Mouse (Mus musculus) heart, adult 18-20 months (tissue): ENCODE data around the gene Mreg. TPM values are rescaled to one million over a fixed set of nuclear protein-coding genes. Genes with fewer than 3 reads are reported as not detected.
"Not testable (repeated sequence)": the region's sequence is repeated elsewhere in the genome, so short reads cannot be mapped to it uniquely, and the experiment has no call there.

Experiments
- DNase-seq, 2 experiments: peaks; one replicate each; pipeline ENCODE4 v3.0.0; 2021 to 2022; ENCODE audit warnings: mixed read lengths in 1 of 2
- long read RNA-seq, 2 experiments: library from polyadenylated mRNA; stranded (forward); transcript quantifications; one replicate each; pipeline ENCODE4 v2.0.0; 2021
- total RNA-seq, 2 experiments: library from RNA; stranded (reverse); gene quantifications; 2 replicates each; pipeline ENCODE4 v1.2.3; 2021

The Mreg gene
- total RNA-seq = 10 to 100 TPM; 36.9 to 39.7 TPM
- long read RNA-seq, experiment 1, transcript Mreg-201 (5 exons, 2,284 nt) = major isoform, 10 of 13 reads
- long read RNA-seq, experiment 1, partial matches to known transcripts = 0 of 13 reads
- long read RNA-seq, experiment 1, other reads (novel, unspliced or antisense) = 3 of 13 reads
- long read RNA-seq, experiment 2, partial matches to known transcripts = 0 of 9 reads
- long read RNA-seq, experiment 2, other reads (novel, unspliced or antisense) = 5 of 9 reads

DNA sequence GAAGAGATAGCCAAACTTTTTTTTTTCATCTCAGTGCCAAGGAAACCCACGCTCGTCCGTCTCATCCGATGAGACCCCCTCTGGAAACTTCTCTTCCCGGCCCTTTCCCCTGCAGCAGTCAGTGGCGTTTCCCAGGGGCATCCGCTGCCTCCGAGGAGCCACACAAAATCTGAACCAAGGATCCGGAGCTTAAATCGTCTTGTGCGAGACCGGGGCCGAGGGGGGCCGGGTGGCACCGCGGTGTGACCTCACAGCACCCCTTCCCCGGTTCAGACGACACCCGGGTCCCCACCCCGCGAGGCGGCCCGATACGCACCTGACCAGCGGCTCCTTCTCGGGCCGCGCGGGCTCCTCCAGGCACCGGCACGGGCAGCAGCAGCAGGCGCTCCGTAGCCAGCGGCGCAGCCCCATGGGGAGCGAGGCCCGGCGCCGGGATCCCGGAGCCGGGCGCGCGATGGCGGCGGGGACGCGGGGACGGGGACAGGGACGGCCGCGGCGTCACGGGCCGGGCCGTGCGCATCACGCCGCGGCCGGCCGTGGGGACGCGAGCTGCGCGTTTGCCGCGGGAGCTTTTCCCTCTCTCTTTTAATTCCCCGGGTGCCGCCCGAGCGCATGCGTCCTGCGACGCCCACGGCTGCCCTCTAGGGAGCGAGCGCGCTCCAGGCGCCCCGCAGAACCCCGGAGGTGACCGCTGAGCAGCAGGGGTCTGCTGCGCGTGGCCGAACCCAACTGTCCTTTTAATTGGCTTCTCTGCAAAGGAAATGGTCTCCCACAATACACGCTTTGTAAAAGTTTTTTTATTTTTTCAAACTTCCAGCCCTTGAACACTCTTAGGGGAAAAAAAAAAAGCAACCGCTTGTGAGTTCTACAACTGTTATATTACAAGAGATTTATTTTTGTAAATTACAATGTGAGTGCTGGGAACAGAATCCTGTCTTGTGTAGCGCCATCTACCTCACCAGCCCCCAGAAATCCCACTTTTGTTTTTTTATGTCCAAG lies at the start of gene Mreg:
TSS of gene Mreg (minus strand) at position 607 of the 999 bp plus-strand sequence.
- peak; percentile 77 to 79 for DNase-seq

DNA sequence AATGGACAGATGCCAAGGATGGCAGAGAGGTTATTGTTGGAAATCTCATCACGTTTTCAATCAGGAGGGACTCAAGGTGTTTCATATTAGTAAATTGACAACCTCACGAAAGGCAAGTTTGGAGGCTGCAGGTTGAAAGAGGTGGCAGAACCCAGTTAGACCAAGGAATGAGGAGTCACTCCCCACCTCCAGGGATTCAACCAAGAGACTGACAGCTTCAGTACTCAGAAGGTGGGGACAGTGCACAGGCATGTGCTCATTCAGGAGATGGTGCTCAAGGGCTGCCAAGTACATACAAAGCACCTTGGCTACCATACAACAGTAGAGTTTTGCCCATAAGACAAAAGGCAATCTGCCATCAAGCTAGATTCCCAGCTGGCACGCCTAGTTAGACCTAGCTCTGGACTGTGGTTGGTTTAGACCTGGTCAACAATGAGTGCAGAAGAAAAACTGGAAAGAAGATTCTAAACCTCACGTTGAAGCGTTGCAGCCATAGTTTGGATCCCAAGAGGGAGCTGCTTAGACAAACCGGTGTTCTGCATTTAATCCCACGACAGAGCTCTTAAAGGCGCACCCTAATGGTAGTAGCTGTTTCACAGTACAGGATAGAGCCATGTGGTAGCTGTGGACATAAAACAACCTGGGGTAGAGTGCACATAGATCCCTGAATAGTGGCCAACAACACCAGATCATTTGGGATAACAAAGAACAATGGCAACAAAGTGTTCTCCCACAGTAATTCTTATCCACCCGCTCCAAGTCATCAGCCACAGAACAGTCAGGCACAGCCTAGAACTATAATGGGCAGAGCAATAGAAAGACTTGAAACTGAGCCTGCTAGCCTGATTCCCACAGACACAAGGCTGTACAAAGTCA lies 44.5 kb upstream of the Mreg start:
- DNase-seq = peak; percentile 31 to 37

DNA sequence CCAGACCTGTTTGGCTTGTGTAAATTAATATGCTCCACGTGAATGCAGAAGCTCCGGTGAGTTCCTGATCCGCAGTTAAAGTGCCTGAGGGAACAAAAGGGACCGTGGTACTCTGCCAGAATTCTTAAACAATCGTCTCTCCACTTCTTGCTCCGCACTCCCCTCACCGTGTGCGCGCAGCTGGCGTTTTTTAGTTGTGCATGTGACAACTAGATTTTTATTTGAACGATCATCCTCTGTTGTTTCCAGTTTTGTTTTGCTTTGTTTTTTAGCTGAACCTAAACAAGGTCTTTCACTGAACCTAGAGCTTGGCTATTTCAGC lies 43.7 kb upstream of the Mreg start:
- DNase-seq = no peak

DNA sequence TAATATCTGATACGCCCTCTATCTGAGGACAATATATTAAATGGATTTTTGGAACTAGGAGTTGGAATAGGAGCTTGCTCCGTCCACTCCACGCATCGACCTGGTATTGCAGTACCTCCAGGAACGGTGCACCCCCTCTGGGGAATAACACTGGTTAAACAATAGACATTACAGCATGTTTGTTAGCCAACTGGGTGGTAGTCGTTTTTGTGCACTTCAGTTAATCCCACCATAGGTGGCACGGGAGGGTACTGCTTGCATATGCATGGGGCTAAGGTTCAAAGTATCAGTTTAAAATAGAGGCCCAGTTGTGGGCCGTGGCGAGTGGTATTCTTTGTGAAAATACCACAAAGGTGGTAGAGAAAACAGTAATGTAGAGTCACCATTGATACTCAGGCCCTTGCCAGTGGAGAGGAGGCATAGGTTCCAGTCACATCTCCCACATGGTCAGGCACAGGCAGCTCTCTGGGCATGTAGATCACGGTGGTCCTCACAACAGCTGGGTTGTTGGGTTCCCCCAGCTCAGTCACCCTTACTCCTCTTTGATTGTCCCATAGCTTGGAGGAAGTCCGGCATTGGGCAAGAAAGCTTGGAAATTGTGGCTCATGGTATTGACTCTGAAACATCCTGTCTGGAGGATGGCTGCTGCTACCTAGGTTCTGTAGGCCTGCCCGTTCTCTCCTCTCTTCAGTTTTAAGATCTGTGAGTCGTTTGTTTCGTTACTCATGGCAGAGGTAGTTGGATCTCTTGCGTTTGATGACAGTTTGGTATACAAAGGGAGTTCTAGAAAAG lies 43.2 kb upstream of the Mreg start:
- peak; percentile 49 to 50 for DNase-seq

DNA sequence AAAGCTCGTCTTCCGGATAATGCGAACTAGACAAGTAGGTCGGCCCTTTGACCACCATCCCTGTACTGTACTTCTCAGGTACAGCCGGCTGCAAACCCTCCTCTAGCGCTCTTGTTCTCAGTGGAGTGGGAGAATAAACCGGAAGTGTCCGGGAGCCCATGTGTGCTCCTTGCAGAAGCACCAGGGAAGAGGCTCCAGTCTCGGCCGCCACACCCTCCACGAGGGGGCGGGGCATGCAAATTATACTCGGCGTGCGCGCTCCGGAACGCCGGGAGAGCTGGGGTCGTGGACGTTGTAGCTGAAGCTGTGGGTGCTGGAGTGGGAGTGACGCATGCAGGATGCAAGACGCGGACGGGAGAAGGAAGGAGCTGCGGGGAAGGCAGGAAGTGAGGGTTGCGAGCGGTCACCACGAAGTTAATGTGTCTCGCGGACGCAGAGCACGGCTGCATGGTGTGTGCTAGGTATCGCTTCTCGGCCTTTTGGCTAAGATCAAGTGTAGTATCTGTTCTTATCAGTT lies 42.5 kb upstream of the Mreg start:
- DNase-seq = peak; percentile 92 to 95

DNA sequence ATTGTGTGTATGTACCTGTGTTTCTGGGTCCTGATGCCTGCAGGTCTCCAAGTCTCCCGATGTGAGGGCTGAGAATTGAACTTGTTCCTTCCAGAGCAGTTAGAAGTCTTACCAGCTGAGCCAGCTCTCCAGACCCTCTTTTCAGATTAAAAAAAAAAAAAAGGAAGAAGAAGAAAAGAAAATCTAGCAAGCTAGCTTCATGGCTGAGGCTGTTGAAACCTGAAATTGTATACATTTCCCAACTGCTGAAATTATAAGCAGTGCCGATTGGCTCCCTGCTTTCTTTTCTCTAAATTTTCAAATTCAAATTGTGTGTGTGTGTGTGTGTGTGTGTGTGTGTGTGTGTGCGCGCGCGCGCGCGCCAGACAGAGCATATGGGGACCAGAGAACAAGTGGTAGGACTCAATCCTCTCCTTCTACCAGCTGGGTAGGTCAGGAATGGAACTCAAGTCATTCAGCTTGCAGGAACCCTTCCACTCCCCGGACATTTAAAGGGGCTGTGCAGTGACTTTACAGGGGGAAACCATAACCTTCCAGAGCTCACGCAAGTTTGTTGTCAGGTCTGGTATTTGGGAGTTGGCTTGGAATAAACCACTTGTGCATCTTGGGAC lies 41.9 kb upstream of the Mreg start:
- DNase-seq = no peak

DNA sequence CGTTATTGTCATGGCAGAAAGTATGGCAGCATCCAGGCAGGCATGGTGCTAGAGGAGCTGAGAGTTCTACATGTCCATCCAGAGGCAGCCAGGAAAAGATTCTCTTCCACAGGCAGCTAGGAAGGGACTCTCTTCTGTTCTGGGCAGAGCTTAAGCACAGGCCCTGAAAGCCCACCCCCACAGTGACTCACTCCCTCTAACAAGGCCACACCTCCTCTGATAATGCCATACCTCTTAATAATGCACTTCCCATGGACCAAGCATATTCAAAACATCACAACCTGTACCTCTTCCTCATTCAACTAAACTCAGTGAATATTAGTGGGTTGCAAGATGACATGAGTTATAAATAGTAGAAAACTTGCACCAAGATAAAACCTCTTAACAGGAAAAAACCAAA lies 39.7 kb upstream of the Mreg start:
- no peak for DNase-seq

DNA sequence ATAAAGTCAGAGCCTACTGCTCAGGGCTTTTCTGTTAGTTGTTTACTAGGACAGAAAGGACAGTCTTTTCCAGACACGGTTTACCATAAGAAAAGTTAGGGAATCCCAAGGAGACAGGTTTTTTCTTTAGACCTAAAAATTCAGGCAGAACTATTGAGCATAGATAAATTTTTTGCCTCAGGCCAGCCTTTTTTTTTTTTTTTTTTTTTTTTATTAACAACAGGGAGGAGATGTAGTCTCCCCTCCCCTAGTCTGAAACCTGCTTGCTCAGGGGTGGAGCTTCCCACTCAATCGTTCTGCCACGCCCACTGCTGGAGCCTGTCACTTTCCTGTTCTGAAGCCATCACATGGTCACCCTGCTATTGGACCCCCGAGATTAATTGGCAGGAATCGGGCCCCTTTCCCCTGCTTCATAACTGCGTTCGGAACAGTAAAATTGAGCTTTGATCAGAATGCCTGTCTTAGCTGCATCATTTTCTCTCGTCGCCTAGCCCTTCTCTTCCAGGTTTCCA lies 36.2 kb upstream of the Mreg start:
- DNase-seq = not testable (repeated sequence)

DNA sequence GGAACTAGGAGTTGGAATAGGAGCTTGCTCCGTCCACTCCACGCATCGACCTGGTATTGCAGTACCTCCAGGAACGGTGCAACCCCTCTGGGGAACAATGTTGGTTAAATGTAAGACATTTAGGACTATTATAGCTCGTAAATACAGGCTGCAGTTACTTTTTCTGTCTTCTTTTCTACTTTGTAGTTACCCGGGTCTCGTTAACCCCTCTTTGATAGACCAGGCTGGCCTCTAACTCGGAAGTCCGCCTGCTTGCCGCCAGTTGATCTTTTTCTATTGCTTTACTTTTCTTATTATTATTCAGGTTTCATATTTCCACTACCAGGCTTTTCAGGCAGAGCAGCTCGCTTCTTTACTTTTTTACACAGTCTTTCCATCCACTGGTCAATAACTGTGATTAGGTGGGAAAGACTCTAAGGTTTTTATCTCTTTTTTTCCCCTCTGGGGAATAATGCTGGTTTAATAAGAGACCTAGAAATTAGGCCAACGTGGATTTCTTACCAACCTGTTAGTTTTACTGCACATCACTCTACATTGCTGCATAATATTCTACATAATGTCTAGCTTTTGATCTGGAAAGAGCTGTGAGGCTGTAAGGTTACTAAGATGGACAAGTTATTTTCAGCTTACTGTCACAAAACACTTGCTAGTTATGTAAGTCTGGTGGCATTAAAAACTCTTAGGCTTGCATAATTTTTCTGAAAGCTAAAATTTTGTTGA lies 32.4 kb upstream of the Mreg start:
- DNase-seq = peak; percentile 21 to 42

DNA sequence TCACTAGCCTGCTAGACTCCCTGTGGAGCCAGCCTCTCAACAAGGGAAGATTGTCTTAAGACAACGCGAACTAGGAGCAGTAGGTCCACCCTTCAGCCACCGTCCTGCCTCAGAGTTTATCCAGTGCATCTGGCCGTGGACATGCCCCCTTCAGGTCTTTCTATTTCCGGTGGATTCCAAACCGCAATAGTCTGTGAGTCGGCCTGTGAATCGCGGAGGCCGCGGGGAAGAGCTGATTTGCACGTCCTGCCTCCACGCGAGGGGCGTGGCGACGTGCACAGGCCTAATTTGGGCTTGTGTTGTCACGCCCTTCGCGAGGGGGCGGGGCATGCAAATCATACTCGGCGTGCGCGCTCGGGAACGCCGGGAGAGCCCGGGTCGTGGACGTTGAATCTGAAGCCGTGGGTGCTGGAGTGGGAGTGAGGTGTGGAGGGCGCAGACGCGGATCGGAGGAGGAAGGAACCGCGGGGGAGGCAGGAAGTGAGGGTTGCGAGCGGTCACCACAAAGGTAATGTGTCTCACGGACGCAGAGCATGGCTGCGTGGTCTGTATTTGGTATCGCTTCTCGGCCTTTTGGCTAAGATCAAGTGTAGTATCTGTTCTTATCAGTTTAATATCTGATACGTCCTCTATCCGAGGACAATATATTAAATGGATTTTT lies 31.7 kb upstream of the Mreg start:
- peak; percentile 96 to 98 for DNase-seq

DNA sequence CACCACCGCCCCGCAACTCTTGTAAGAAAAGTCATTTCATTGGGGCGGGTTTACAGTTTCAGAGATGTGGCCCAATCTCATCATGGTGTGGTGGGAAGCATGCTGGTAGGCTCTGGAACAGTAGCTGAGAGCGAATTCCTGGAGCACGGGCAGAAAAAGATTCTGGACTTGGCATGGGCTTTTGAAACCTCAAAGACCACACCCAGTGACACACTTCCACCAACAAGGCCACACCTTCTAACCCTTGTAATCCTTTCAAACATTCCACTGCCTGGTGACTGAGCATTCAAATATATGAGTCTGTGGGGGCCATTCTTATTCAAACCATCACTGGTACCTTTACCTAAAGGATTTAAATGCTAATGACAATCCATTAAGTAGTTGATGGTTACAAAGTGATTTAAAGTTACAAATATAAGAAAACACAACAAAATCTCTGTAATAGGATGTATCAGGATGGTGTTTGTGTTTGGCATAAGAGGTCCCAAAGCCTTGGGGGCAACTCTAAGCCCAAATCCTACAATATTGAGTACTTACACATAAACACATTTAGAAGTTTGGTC lies 30.6 kb upstream of the Mreg start:
- DNase-seq = no peak

DNA sequence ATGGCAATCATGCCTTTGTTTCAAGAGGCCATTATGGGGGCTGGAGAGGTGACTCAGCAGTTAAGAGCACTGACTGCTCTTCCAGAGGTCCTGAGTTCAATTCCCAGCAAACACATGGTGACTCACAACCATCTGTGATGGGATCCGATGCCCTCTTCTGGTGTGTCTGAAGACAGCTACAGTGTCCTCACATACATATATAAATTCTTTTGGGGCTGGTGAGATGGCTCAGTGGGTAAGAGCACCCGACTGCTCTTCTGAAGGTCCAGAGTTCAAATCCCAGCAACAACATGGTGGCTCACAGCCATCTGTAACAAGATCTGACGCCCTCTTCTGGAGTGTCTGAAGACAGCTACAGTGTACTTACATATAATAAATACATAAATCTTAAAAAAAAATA lies 27.0 kb upstream of the Mreg start:
- DNase-seq = not testable (repeated sequence)

DNA sequence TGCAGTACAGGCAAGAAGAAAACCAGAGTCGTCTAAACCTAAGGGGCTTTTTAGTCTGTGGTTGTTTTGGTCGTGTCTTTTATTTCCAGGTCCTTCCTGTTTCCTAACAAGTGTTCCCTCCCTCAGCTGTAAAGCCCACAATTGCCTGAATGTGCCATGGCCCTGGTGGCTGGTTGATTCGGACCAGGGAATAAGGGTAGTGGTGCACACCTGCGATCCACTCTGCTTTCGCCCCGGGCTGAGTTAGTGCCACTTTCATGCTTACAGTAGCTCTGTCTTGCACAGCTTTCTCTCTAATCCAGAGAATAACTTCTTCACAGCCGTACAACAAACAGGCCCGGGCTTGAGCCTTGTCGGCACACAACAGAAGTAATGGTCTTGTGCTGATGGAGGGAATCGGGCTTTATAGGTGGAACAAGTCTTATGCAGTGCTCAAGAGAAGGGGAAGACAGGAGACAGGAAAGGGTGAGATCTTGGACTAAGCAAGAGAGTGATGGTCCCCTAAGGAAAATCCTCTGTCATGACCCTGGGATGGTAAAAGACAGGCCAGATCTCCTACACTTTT lies 26.0 kb upstream of the Mreg start:
- DNase-seq = no peak

DNA sequence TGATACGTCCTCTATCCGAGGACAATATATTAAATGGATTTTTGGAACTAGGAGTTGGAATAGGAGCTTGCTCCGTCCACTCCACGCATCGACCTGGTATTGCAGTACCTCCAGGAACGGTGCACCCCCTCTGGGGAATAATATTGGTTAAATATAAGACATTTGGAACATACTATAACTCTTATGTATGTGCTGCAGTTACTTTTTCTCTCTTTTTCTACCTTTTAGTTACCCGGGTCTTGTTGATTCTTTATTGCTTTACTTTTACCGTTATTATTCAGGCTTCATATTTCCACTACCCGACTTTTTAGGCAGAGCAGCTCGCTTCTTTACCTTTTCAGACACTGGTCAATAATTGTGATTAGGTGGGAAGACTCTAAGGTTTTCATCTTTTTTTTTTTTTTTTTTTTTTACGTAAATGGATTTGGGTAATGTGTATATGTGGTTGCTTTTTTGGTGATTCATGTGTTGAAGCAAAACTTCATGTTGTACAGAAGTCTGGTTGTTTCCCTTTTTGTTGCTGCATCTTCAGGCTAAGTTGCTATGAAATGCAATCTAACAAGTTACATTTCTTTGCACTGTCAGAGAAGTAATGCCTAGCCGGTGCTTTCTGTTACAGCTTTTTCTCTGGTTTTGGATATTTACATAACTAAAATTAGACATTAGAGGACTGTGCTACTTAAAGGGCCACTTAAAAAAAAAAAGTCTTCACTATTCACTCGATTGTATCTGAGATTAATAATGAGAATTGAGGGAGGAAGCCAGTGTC lies 25.1 kb upstream of the Mreg start:
- peak; percentile 43 to 47 for DNase-seq

DNA sequence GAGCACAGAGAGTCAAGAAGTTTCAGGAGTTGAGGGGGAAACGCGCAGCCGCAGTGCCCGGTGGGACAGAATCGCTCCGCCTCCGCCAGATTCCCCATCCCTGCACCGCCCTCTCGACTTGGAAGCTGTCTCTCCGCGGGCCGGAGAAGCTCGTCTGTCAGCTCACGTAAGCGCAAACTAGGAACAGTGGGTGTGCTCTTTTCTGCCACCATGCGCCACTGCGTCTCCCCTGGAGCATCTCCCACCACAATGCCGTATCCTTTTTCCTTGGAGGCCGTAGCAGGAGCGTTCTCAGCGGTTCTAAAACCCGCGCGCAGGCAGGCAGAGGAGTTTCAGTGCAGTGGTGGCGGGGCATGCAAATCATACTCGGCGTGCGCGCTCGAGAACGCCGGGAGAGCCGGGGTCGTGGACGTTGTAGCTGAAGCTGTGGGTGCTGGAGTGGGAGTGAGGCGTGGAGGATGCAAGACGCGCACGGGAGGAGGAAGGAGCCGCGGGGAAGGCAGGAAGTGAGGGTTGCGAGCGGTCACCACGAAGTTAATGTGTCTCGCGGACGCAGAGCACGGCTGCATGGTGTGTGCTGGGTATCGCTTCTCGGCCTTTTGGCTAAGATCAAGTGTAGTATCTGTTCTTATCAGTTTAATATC lies 24.4 kb upstream of the Mreg start:
- DNase-seq = peak; percentile 86 to 88

DNA sequence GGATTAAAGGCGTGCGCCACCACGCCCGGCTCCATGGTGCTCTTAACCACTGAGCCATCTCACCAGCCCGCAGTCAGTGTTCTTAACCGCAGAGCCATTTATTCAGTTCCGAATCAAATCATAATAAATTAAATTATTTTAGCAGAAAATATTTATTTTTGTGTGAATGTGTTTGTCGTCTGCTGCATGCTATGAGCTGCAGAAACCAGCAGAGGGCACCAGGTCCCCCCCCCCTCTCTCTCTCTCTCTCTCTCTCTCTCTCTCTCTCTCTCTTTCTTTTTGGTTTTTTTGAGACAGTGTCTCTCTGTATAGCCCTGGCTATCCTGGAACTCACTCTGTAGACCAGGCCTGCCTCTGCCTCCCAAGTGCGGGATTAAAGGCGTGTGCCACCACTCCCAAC lies 20.5 kb upstream of the Mreg start:
- not testable (repeated sequence) for DNase-seq

DNA sequence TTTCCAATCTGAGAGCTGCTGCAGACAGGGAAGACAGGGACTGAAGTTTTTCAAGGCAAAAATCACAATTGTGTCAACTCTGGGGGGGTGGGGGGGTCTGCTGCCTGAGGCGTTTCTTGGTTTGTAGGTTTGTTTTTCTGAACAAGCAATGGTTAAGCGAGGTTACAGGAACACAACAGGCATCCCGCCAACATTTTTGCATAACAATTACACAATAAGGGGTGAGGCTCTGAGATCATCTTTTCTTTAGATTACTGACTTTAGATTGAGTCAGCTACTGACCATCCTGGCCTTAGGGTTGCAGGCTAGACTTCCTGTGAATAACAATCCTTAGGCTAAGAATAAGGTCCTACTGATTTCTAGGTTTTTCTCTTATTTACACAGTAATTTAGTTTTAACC lies 16.9 kb upstream of the Mreg start:
- DNase-seq = peak in 1 of 2 experiments; percentile 28
